Mouse (Mus musculus) midbrain, embryonic 12.5 days (tissue): ENCODE results near the gene Olfr955. TPM values are rescaled to one million over a fixed set of nuclear protein-coding genes. Genes with fewer than 3 reads are reported as not detected.
A peak's percentile ranks its signal among the peaks of the same experiment; 100 is the strongest.

ENCODE experiments used
- ATAC-seq: fragments of 200-750 bp; cut with Nextera tagmentation; 2 replicates; pipeline ENCODE4 v1.8.0; 2017; ENCODE audit warnings: low read depth, moderate TSS enrichment, moderate library complexity; ENCODE audit not compliant: low FRiP score
- H3K27ac ChIP-seq: fragments of 300-500 bp; sonication (generic); replicated peaks from 2 replicates; pipeline ENCODE4 v1.5.1; 2016; ENCODE audit warnings: mild to moderate bottlenecking
- H3K27me3 ChIP-seq: fragments of 300-500 bp; sonication (generic); 2 replicates; pipeline ENCODE4 v1.6.1; 2016; ENCODE audit warnings: mild to moderate bottlenecking
- H3K36me3 ChIP-seq: fragments of 300-500 bp; sonication (generic); 2 replicates; pipeline ENCODE4 v1.6.1; 2016
- H3K4me1 ChIP-seq: fragments of 300-500 bp; sonication (generic); 2 replicates; pipeline ENCODE4 v1.6.1; 2016
- H3K4me2 ChIP-seq: fragments of 300-500 bp; sonication (generic); replicated peaks from 2 replicates; pipeline ENCODE4 v1.6.1; 2016; ENCODE audit warnings: mild to moderate bottlenecking, moderate library complexity
- H3K4me3 ChIP-seq: fragments of 300-500 bp; sonication (generic); 2 replicates; pipeline ENCODE4 v1.5.1; 2016; ENCODE audit warnings: mild to moderate bottlenecking
- H3K9ac ChIP-seq: fragments of 300-500 bp; sonication (generic); replicated peaks from 2 replicates; pipeline ENCODE4 v1.6.1; 2016; ENCODE audit warnings: mild to moderate bottlenecking, moderate library complexity
- H3K9me3 ChIP-seq: fragments of 300-500 bp; sonication (generic); 2 replicates; pipeline ENCODE4 v1.6.1; 2016; ENCODE audit warnings: mild to moderate bottlenecking
- WGBS: fragments of 180-500 bp; shearing (Covaris S2); methylation state at CpG from one replicate; pipeline ENCODE4 v1.1.7; 2016; 5-methylcytosine and 5-hydroxymethylcytosine counted together
- polyA plus RNA-seq: library from polyadenylated mRNA; unstranded; fragments of >200 nt; fragmentation: Nextera tagmentation; extraction: Ambion mirVana; gene quantifications from 2 replicates; pipeline ENCODE4 v1.2.1, GENCODE M21; 2016

Gene Olfr955
- not detected in 2 replicates for polyA plus RNA-seq

- no peaks in the 10 kb centered on the region for H3K27me3 ChIP-seq
- no peaks in the 10 kb centered on the region for H3K4me1 ChIP-seq
- H3K4me3 ChIP-seq = no peak within 1 kb of the TSS
- no peak within 1 kb of the TSS for H3K9ac ChIP-seq
- no peak for ATAC-seq
- no peak within 1 kb of the TSS for H3K4me2 ChIP-seq
- WGBS = 58% methylated on average over 1 of the region's 1 CpGs
- H3K36me3 ChIP-seq = no peaks in the 10 kb centered on the region
- H3K9me3 ChIP-seq = no peaks in the 10 kb centered on the region
- H3K27ac ChIP-seq = no peak within 1 kb of the TSS
Observed at GRCm38 (mm10) chr9:39471844-39472243, at the start of gene Olfr955. Gene Olfr955, minus strand, starts transcription at chr9:39471944.

- no peak overlapping the region for H3K4me2 ChIP-seq
- no peak overlapping the region for H3K4me3 ChIP-seq
- no peak for ATAC-seq
- H3K4me1 ChIP-seq = no peaks in the 10 kb centered on the region
- H3K27ac ChIP-seq = no peak overlapping the region
- no peaks in the 10 kb centered on the region for H3K27me3 ChIP-seq
- no peak overlapping the region for H3K9ac ChIP-seq
- H3K9me3 ChIP-seq = no peaks in the 10 kb centered on the region
- H3K36me3 ChIP-seq = no peaks in the 10 kb centered on the region
Observed at GRCm38 (mm10) chr9:39518595-39518994, 46.9 kb upstream of the Olfr955 start.

GRCm38 (mm10) chr9:39515531-39515930, 43.8 kb upstream of the Olfr955 start, which contains the start of gene Olfr957:
Gene Olfr957, minus strand, starts transcription at chr9:39515809.
- Histone ChIP-seq H3K9ac (no peak within 1 kb of the TSS), H3K27me3 (no peaks in the 10 kb centered on the region), H3K36me3 (no peaks in the 10 kb centered on the region), H3K9me3 (no peaks in the 10 kb centered on the region), H3K27ac (no peak within 1 kb of the TSS), H3K4me1 (no peaks in the 10 kb centered on the region), H3K4me3 (no peak within 1 kb of the TSS), H3K4me2 (no peak within 1 kb of the TSS)
- 77% methylated on average over 3 of the region's 3 CpGs for WGBS
- no peak for ATAC-seq

GRCm38 (mm10) chr9:39509412-39509811, 37.7 kb upstream of the Olfr955 start:
- Histone ChIP-seq H3K4me1 (no peaks in the 10 kb centered on the region), H3K9ac (no peak overlapping the region), H3K9me3 (no peaks in the 10 kb centered on the region), H3K4me2 (no peak overlapping the region), H3K27me3 (no peaks in the 10 kb centered on the region), H3K4me3 (no peak overlapping the region), H3K36me3 (no peaks in the 10 kb centered on the region), H3K27ac (no peak overlapping the region)
- 81% methylated on average over 9 of the region's 9 CpGs for WGBS
- ATAC-seq = no peak

GRCm38 (mm10) chr9:39508998-39509397, 37.3 kb upstream of the Olfr955 start:
- H3K27ac ChIP-seq = no peak overlapping the region
- WGBS = 10% methylated on average over 6 of the region's 6 CpGs
- peak; percentile 74 for ATAC-seq

GRCm38 (mm10) chr9:39493895-39494294, 22.2 kb upstream of the Olfr955 start, which contains the start of gene Olfr44:
Gene Olfr44, minus strand, starts transcription at chr9:39493995.
- H3K36me3 ChIP-seq = no peaks in the 10 kb centered on the region
- ATAC-seq = no peak
- 93% methylated on average over 2 of the region's 2 CpGs for WGBS
- H3K27me3 ChIP-seq = no peaks in the 10 kb centered on the region
- no peaks in the 10 kb centered on the region for H3K4me1 ChIP-seq
- no peak within 1 kb of the TSS for H3K4me2 ChIP-seq
- no peak within 1 kb of the TSS for H3K27ac ChIP-seq
- no peaks in the 10 kb centered on the region for H3K9me3 ChIP-seq
- H3K4me3 ChIP-seq = no peak within 1 kb of the TSS
- no peak within 1 kb of the TSS for H3K9ac ChIP-seq

More at GRCm38 (mm10) chr9:39508998-39509397, 37.3 kb upstream of the Olfr955 start:
- Histone ChIP-seq H3K27me3 (no peaks in the 10 kb centered on the region), H3K4me3 (no peak overlapping the region), H3K36me3 (no peaks in the 10 kb centered on the region), H3K9me3 (no peaks in the 10 kb centered on the region), H3K4me1 (no peaks in the 10 kb centered on the region), H3K4me2 (no peak overlapping the region), H3K9ac (no peak overlapping the region)

GRCm38 (mm10) chr9:39456401-39456800, 15.3 kb downstream of the Olfr955 start, which contains the start of gene Olfr954:
Gene Olfr954, plus strand, starts transcription at chr9:39456701.
- Histone ChIP-seq H3K27ac (no peak within 1 kb of the TSS), H3K36me3 (no peaks in the 10 kb centered on the region), H3K4me3 (no peak within 1 kb of the TSS), H3K4me1 (no peaks in the 10 kb centered on the region), H3K4me2 (no peak within 1 kb of the TSS), H3K9ac (no peak within 1 kb of the TSS), H3K9me3 (no peaks in the 10 kb centered on the region), H3K27me3 (no peaks in the 10 kb centered on the region)
- WGBS = 87% methylated on average over 6 of the region's 6 CpGs
- ATAC-seq = no peak

- no peaks in the 10 kb centered on the region for H3K27me3 ChIP-seq
- no peak within 1 kb of the TSS for H3K4me3 ChIP-seq
- no peak for ATAC-seq
- no peak within 1 kb of the TSS for H3K4me2 ChIP-seq
- H3K9ac ChIP-seq = no peak within 1 kb of the TSS
- no peaks in the 10 kb centered on the region for H3K36me3 ChIP-seq
- no peaks in the 10 kb centered on the region for H3K9me3 ChIP-seq
- H3K27ac ChIP-seq = no peak within 1 kb of the TSS
- H3K4me1 ChIP-seq = no peaks in the 10 kb centered on the region
Observed at GRCm38 (mm10) chr9:39427048-39427447, 44.7 kb downstream of the Olfr955 start, which contains the start of gene Olfr952. Gene Olfr952, minus strand, starts transcription at chr9:39427148.

Other genes starting within 250 kb of the Olfr955 start
- not detected in 2 replicates for gene Olfr1537, start 221.9 kb downstream of the Olfr955 start, polyA plus RNA-seq
- not detected in 2 replicates for gene Olfr945, start 195.1 kb downstream of the Olfr955 start, polyA plus RNA-seq
- gene Olfr948, start 145.9 kb downstream of the Olfr955 start, polyA plus RNA-seq = not detected in 2 replicates
- not detected in 2 replicates for gene Olfr951, start 84.5 kb downstream of the Olfr955 start, polyA plus RNA-seq
- not detected in 2 replicates for gene Olfr952, start 44.8 kb downstream of the Olfr955 start, polyA plus RNA-seq
- not detected in 2 replicates for gene Olfr954, start 15.2 kb downstream of the Olfr955 start, polyA plus RNA-seq
- gene Olfr44, start 22.1 kb upstream of the Olfr955 start, polyA plus RNA-seq = not detected in 2 replicates
- not detected in 2 replicates for gene Olfr957, start 43.9 kb upstream of the Olfr955 start, polyA plus RNA-seq
- gene Olfr958, start 82.1 kb upstream of the Olfr955 start, polyA plus RNA-seq = not detected in 2 replicates
- gene Olfr959, start 103.6 kb upstream of the Olfr955 start, polyA plus RNA-seq = not detected in 2 replicates
- gene AW551984, start 132.5 kb upstream of the Olfr955 start, polyA plus RNA-seq = 23.2 and 23.6 TPM in 2 replicates
- not detected in 2 replicates for gene Olfr148, start 138.7 kb upstream of the Olfr955 start, polyA plus RNA-seq
- gene Olfr960, start 149.4 kb upstream of the Olfr955 start, polyA plus RNA-seq = not detected in 2 replicates
- gene Olfr961, start 173.1 kb upstream of the Olfr955 start, polyA plus RNA-seq = not detected in 2 replicates
- gene Olfr963, start 195.3 kb upstream of the Olfr955 start, polyA plus RNA-seq = not detected in 2 replicates
- gene Olfr149, start 235.2 kb upstream of the Olfr955 start, polyA plus RNA-seq = 0.11 TPM in 1 of 2 replicates, not detected in the other
- gene Olfr965, start 239.4 kb upstream of the Olfr955 start, polyA plus RNA-seq = not detected in 2 replicates